Mouse (Mus musculus): ENCODE results near the gene Zfp773.
A peak's percentile ranks its signal among the peaks of the same experiment; 100 is the strongest.
"Not testable (repeated sequence)": the region's sequence is repeated elsewhere in the genome, so short reads cannot be mapped to it uniquely, and the experiment has no call there.

The Zfp773 gene

DNA sequence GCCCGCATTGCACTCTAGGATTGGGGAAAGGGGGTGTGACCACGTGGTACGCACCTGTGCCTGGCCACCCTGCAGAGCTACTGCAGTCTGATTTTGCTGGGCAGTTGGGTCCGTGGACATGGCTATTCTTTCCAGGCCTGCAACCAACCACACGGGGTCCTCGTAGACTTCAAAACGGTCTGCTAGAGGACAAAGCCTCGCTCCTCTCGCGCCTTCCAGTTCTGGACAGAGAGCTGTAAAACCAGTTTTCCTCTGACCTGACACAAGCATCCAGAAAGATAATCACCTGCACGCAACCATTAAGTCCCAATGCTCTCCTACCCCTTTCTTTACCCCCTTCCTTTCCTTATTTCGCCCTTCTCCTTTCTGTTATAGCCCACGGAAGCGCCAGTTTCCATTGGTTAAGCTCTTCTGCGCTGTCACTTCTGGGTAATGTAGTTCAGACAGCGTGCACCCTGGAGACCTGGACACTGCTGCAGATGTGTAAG lies at the start of gene Zfp773:
TSS of gene Zfp773 (minus strand) at position 377 of the 488 bp plus-strand sequence.
- peak; percentile 72 for DNase-seq (ENCODE audit: extremely low spot score)

- no peak for DNase-seq (ENCODE audit: extremely low spot score)
Measured at GRCm38 (mm10) chr7:7185897-7186296, 49.3 kb upstream of the Zfp773 start.

DNA sequence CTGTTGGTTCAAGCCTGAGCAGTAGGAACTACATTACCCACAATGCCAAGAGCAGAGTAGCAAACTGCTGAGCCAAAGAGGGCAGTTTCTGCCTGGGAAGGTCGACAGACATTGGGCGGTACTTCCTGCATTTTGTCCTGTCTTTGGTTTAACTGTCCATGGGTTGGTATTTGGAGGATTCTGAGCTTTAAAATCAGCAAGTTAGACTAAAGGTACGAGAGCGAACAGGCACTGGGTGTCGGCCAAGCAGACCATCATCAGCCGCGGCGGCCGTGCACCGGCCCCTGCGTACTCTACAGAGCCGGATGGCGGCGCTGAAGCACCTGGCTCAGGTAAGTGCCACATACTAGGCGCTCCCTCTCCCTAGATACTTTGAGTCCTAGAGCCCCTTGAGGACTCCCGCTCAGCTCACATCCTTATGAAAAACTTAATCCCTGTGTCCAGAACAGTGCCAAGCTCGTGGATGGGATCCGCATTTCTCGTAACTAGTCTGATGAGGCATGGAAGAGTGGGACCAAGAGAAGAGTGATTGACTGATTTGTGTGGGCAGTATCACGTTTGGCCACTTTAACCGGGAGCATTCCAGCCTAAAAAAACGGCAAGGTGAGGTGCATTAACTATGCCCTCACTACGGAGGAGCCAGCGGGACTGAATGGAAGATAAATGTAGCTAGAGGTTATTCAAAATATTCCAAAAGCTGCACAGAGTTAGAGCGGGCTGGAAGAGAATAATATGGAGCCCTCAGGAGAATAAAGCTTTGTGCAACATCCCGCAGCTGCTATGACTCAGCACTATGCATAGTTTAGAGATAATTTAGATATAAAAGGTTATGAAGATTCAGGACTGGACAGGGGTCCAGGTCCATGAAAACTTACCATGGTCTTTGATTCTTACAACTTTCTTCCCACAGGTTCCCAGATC lies 34.9 kb upstream of the Zfp773 start, which contains the start of gene Zfp418:
TSS of gene Zfp418 (plus strand) at position 104 of the 921 bp plus-strand sequence.
- DNase-seq (ENCODE audit: extremely low spot score) = peak; percentile 54

GRCm38 (mm10) chr7:7145991-7146608 lies 9.5 kb upstream of the Zfp773 start:
- no peak for DNase-seq (ENCODE audit: extremely low spot score)

DNA sequence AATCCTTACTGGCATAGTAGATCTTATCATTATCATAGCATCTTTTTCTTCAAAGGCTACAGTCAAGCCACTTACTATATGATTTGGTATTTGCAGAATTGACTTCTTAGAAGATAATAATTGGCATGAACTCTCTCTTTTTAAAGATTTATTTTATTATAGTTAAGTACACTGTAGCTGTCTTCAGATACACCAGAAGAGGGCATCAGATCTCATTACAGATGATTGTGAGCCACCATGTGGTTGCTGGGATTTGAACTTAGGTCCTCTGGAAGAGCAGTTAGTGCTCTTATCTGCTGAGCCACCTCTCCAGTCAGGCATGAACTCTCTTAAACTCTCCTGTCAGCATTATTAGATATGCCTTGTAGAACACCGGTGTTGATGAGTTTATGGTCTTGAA lies 7.7 kb upstream of the Zfp773 start:
- no peak for DNase-seq (ENCODE audit: extremely low spot score)

- no peak for DNase-seq (ENCODE audit: extremely low spot score)
Measured at GRCm38 (mm10) chr7:7132751-7133150, 3.8 kb downstream of the Zfp773 start.

DNA sequence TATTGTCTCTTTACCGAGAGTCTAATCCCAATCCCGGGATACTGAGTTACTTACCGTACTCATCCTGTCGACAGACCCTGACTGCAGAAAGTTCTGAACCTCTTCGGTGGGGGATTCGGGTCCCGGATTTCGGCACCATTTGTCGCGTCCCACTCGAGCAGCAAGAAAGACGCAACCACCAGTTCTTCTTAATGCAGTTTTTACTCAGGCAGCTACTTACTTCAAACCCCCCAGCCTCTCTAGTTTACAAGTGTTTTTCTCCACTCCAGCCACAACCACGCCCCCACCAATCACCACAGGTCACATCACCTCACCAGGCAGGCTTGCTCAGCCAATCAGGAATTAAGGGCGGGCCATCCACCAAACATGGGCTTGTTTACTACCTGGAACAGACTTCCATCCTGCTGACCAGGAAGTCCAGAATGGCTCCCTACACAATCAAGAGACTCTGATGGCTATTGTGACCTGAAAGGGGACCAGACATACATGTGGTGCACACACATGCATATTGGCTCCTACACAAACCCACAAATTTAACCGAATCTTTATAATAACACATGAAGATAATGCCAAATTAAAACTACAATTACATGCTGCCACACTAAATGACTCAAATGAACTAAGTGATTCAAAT lies 5.9 kb downstream of the Zfp773 start:
- not testable (repeated sequence) for DNase-seq (ENCODE audit: extremely low spot score)

- DNase-seq (ENCODE audit: extremely low spot score) = no peak
Measured at GRCm38 (mm10) chr7:7121602-7121980, 15.0 kb downstream of the Zfp773 start.

- peak; percentile 81 for DNase-seq (ENCODE audit: extremely low spot score)
Measured at GRCm38 (mm10) chr7:7120921-7121601, 15.5 kb downstream of the Zfp773 start, which contains the start of gene Zfp954. Zfp954 (minus strand) TSS chr7:7121488.

- DNase-seq (ENCODE audit: extremely low spot score) = no peak
Measured at GRCm38 (mm10) chr7:7118441-7118840, 18.1 kb downstream of the Zfp773 start.

DNA sequence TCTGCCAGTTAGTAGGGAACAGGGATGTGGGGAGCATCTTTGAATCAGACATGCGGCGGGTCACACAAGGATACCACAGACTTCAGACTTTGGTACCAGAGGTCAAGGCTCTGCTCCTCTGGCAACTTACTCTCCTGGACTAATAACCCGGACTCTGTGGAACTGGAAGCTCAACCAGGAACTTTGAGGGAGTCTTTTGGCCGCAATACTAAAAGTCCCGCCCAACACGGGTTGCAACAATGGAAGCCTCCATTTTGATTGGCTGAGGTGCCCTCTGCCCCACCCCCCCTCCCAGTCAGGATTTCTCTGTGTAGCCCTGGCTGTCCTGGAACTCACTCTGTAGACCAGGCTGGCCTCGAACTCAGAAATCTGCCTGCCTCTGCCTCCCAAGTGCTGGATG lies 28.1 kb downstream of the Zfp773 start:
- no peak for DNase-seq (ENCODE audit: extremely low spot score)
